Mouse (Mus musculus) embryonic facial prominence, embryonic 12.5 days (tissue): Measurements from ENCODE around the gene Cyp26b1. TPM values are rescaled to one million over a fixed set of nuclear protein-coding genes. Genes with fewer than 3 reads are reported as not detected.

Source experiments
- ATAC-seq: fragments of 200-750 bp; cut with Nextera tagmentation; 2 replicates; pipeline ENCODE4 v1.8.0; 2017; ENCODE audit not compliant: insufficient number of reproducible peaks, insufficient read depth, low FRiP score, low TSS enrichment
- H3K27ac ChIP-seq: fragments of 300-500 bp; sonication (generic); 2 replicates; pipeline ENCODE4 v1.5.1; 2016; ENCODE audit warnings: mild to moderate bottlenecking
- H3K27me3 ChIP-seq: fragments of 300-500 bp; sonication (generic); 2 replicates; pipeline ENCODE4 v1.6.1; 2016; ENCODE audit warnings: mild to moderate bottlenecking, moderate library complexity
- H3K36me3 ChIP-seq: fragments of 300-500 bp; sonication (generic); 2 replicates; pipeline ENCODE4 v1.6.1; 2016; ENCODE audit warnings: mild to moderate bottlenecking
- H3K4me1 ChIP-seq: fragments of 300-500 bp; sonication (generic); 2 replicates; pipeline ENCODE4 v1.6.1; 2016
- H3K4me2 ChIP-seq: fragments of 300-500 bp; sonication (generic); replicated peaks from 2 replicates; pipeline ENCODE4 v1.6.1; 2016; ENCODE audit warnings: mild to moderate bottlenecking, moderate library complexity
- H3K4me3 ChIP-seq: fragments of 300-500 bp; sonication (generic); 2 replicates; pipeline ENCODE4 v1.5.1; 2016; ENCODE audit warnings: mild to moderate bottlenecking
- H3K9ac ChIP-seq: fragments of 300-500 bp; sonication (generic); 2 replicates; pipeline ENCODE4 v1.6.1; 2016; ENCODE audit warnings: mild to moderate bottlenecking, moderate library complexity
- H3K9me3 ChIP-seq: fragments of 300-500 bp; sonication (generic); 2 replicates; pipeline ENCODE4 v1.6.1; 2016; ENCODE audit warnings: mild to moderate bottlenecking, moderate library complexity
- WGBS: fragments of 180-500 bp; shearing (Covaris S2); methylation state at CpG from one replicate; pipeline ENCODE4 v1.1.7; 2016; 5-methylcytosine and 5-hydroxymethylcytosine counted together
- polyA plus RNA-seq: library from polyadenylated mRNA; unstranded; fragments of >200 nt; fragmentation: Nextera tagmentation; extraction: Ambion mirVana; gene quantifications from 2 replicates; pipeline ENCODE4 v1.2.1, GENCODE M21; 2016

Gene Cyp26b1
- polyA plus RNA-seq, 1 experiment from 2014 or later = 24.9 TPM

GRCm38 (mm10) chr6:84573905-84574660, 19.6 kb downstream of the Cyp26b1 start:
- Histone ChIP-seq H3K4me2 (peak overlapping the region; percentile 16; the same call in 1 of the 2 replicates), H3K9ac (no peak overlapping the region), H3K4me3 (no peak overlapping the region), H3K36me3 (peaks cover 41% of the 10 kb centered on the region), H3K4me1 (peaks cover 28% of the 10 kb centered on the region), H3K9me3 (no peaks in the 10 kb centered on the region), H3K27ac (no peak overlapping the region), H3K27me3 (peaks cover 19% of the 10 kb centered on the region; the same call in 1 of the 2 replicates)
- ATAC-seq = no peak; the same call in 1 of the 2 replicates
- WGBS = 33% methylated on average over 24 of the region's 25 CpGs

GRCm38 (mm10) chr6:84570039-84570438, 23.7 kb downstream of the Cyp26b1 start:
- H3K9me3 ChIP-seq = no peaks in the 10 kb centered on the region
- peaks cover 4% of the 10 kb centered on the region; the same call in 1 of the 2 replicates for H3K27me3 ChIP-seq
- no peak for ATAC-seq
- 0 out of 2 replicates have a peak overlapping the region, but pooled peaks have one; percentile 18 for H3K27ac ChIP-seq
- no peak overlapping the region for H3K4me3 ChIP-seq
- peaks cover 25% of the 10 kb centered on the region for H3K4me1 ChIP-seq
- no peak overlapping the region for H3K4me2 ChIP-seq
- 46% methylated on average over 3 of the region's 3 CpGs for WGBS
- H3K36me3 ChIP-seq = peaks cover 21% of the 10 kb centered on the region; the same call in 1 of the 2 replicates
- no peak overlapping the region for H3K9ac ChIP-seq

GRCm38 (mm10) chr6:84569590-84569989, 24.1 kb downstream of the Cyp26b1 start:
- Histone ChIP-seq H3K4me2 (no peak overlapping the region), H3K27ac (peak overlapping the region; percentile 36; the same call in 1 of the 2 replicates), H3K27me3 (no peaks in the 10 kb centered on the region), H3K36me3 (peaks cover 16% of the 10 kb centered on the region; the same call in 1 of the 2 replicates), H3K9me3 (no peaks in the 10 kb centered on the region), H3K9ac (no peak overlapping the region), H3K4me3 (no peak overlapping the region), H3K4me1 (peaks cover 25% of the 10 kb centered on the region)
- ATAC-seq = no peak

- 68% methylated on average over 6 of the region's 6 CpGs for WGBS
- Histone ChIP-seq H3K36me3 (peaks cover 14% of the 10 kb centered on the region; the same call in 1 of the 2 replicates), H3K9ac (no peak overlapping the region), H3K4me1 (peaks cover 18% of the 10 kb centered on the region), H3K4me3 (no peak overlapping the region), H3K27ac (no peak overlapping the region), H3K27me3 (no peaks in the 10 kb centered on the region), H3K4me2 (no peak overlapping the region), H3K9me3 (no peaks in the 10 kb centered on the region)
- no peak for ATAC-seq
Measured at GRCm38 (mm10) chr6:84568880-84569279, 24.8 kb downstream of the Cyp26b1 start.

GRCm38 (mm10) chr6:84567696-84568095, 26.0 kb downstream of the Cyp26b1 start:
- WGBS = 70% methylated on average over 4 of the region's 4 CpGs
- Histone ChIP-seq H3K27ac (no peak overlapping the region), H3K4me3 (no peak overlapping the region), H3K36me3 (peaks cover 4% of the 10 kb centered on the region; the same call in 1 of the 2 replicates), H3K4me1 (peaks cover 15% of the 10 kb centered on the region), H3K4me2 (no peak overlapping the region), H3K9me3 (no peaks in the 10 kb centered on the region), H3K9ac (no peak overlapping the region), H3K27me3 (no peaks in the 10 kb centered on the region)
- no peak for ATAC-seq

GRCm38 (mm10) chr6:84566825-84567224, 26.9 kb downstream of the Cyp26b1 start:
- 58% methylated on average over 2 of the region's 2 CpGs for WGBS
- Histone ChIP-seq H3K4me2 (no peak overlapping the region), H3K27ac (no peak overlapping the region)

GRCm38 (mm10) chr6:84565245-84565644, 28.5 kb downstream of the Cyp26b1 start:
- H3K27me3 ChIP-seq = no peaks in the 10 kb centered on the region
- H3K4me2 ChIP-seq = no peak overlapping the region
- H3K27ac ChIP-seq = no peak overlapping the region
- no peak overlapping the region for H3K4me3 ChIP-seq
- no peak overlapping the region for H3K9ac ChIP-seq
- peaks cover 13% of the 10 kb centered on the region for H3K4me1 ChIP-seq
- H3K36me3 ChIP-seq = no peaks in the 10 kb centered on the region
- no peaks in the 10 kb centered on the region for H3K9me3 ChIP-seq
- WGBS = 69% methylated on average over 5 of the region's 5 CpGs
- no peak for ATAC-seq

More at GRCm38 (mm10) chr6:84566825-84567224, 26.9 kb downstream of the Cyp26b1 start:
- H3K4me1 ChIP-seq = peaks cover 15% of the 10 kb centered on the region
- ATAC-seq = no peak
- H3K9me3 ChIP-seq = no peaks in the 10 kb centered on the region
- no peak overlapping the region for H3K9ac ChIP-seq
- H3K36me3 ChIP-seq = no peaks in the 10 kb centered on the region; the same call in 1 of the 2 replicates
- H3K27me3 ChIP-seq = no peaks in the 10 kb centered on the region
- no peak overlapping the region for H3K4me3 ChIP-seq

GRCm38 (mm10) chr6:84562948-84563347, 30.8 kb downstream of the Cyp26b1 start:
- Histone ChIP-seq H3K9ac (no peak overlapping the region), H3K27me3 (no peaks in the 10 kb centered on the region), H3K9me3 (no peaks in the 10 kb centered on the region), H3K4me1 (no peaks in the 10 kb centered on the region), H3K27ac (no peak overlapping the region), H3K4me2 (no peak overlapping the region), H3K4me3 (no peak overlapping the region), H3K36me3 (no peaks in the 10 kb centered on the region)
- ATAC-seq = no peak
- 29% methylated on average over 4 of the region's 4 CpGs for WGBS

- ATAC-seq = no peak
- no peaks in the 10 kb centered on the region for H3K36me3 ChIP-seq
- 82% methylated on average over 1 of the region's 1 CpGs for WGBS
- H3K4me2 ChIP-seq = no peak overlapping the region
- H3K4me3 ChIP-seq = no peak overlapping the region
- no peaks in the 10 kb centered on the region for H3K9me3 ChIP-seq
- no peaks in the 10 kb centered on the region for H3K4me1 ChIP-seq
- no peaks in the 10 kb centered on the region for H3K27me3 ChIP-seq
- H3K9ac ChIP-seq = no peak overlapping the region
- H3K27ac ChIP-seq = no peak overlapping the region
Measured at GRCm38 (mm10) chr6:84561171-84561570, 32.5 kb downstream of the Cyp26b1 start.

- Histone ChIP-seq H3K9me3 (no peaks in the 10 kb centered on the region), H3K9ac (no peak overlapping the region), H3K27ac (no peak overlapping the region), H3K4me2 (no peak overlapping the region), H3K36me3 (no peaks in the 10 kb centered on the region), H3K4me3 (no peak overlapping the region), H3K27me3 (peaks cover 2% of the 10 kb centered on the region; the same call in 1 of the 2 replicates), H3K4me1 (no peaks in the 10 kb centered on the region)
- 64% methylated on average over 9 of the region's 9 CpGs for WGBS
- no peak for ATAC-seq
Measured at GRCm38 (mm10) chr6:84549852-84550437, 43.8 kb downstream of the Cyp26b1 start.

- H3K36me3 ChIP-seq = no peaks in the 10 kb centered on the region
- H3K4me3 ChIP-seq = no peak overlapping the region
- no peak for ATAC-seq
- H3K27ac ChIP-seq = no peak overlapping the region
- H3K9ac ChIP-seq = no peak overlapping the region
- H3K4me2 ChIP-seq = no peak overlapping the region
- no peaks in the 10 kb centered on the region; the same call in 1 of the 2 replicates for H3K27me3 ChIP-seq
- WGBS = 73% methylated on average over 2 of the region's 2 CpGs
- no peaks in the 10 kb centered on the region for H3K9me3 ChIP-seq
- H3K4me1 ChIP-seq = 0 out of 2 replicates have a peak, but pooled peaks cover 2% of the 10 kb centered on the region
Measured at GRCm38 (mm10) chr6:84545428-84545827, 48.3 kb downstream of the Cyp26b1 start.

GRCm38 (mm10) chr6:84544359-84544758, 49.3 kb downstream of the Cyp26b1 start:
- Histone ChIP-seq H3K36me3 (no peaks in the 10 kb centered on the region), H3K27ac (no peak overlapping the region), H3K4me3 (no peak overlapping the region), H3K4me1 (0 out of 2 replicates have a peak, but pooled peaks cover 4% of the 10 kb centered on the region), H3K4me2 (no peak overlapping the region), H3K27me3 (no peaks in the 10 kb centered on the region; the same call in 1 of the 2 replicates), H3K9me3 (no peaks in the 10 kb centered on the region), H3K9ac (no peak overlapping the region)
- WGBS = 82% methylated on average over 3 of the region's 3 CpGs
- ATAC-seq = no peak
